Mouse (Mus musculus): ENCODE data around the gene Cldn10. TPM values are rescaled to one million over a fixed set of nuclear protein-coding genes. Genes with fewer than 3 reads are reported as not detected.
A peak's percentile ranks its signal among the peaks of the same experiment; 100 is the strongest.

Gene Cldn10
- polyA plus RNA-seq, 1 experiment, result 0.89 TPM

DNA sequence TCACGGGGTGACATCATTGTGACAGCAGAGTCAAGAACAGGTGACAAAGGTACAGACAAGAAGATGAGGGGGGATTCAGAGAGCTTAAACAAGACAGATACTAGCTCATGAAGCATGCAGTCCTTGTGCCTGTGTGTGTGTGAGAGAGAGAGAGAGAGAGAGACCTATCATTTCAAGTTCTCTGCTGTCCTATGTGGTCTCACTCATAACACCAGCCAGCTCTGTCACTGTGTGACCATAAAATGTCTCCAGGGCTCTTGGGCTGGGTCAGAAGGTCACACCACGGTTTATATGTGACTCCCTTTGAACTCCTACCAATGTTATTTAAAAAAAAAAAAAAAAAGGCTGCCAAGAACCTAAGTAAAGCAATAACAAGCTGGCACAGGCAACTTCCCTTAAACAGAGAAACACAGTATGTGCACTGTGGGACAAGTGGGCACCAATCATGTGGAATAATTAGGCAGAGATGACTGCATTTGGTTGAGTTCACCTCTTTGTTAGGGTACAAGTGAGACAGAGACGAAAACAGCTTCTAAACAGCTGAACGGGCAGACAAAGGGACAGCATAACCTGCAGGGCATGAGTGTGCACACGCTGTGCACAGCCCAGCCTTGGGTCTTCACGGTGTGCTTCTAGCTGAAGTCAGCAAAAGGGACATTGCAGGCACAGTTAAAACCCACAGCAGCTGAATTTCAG lies 116.3 kb downstream of the Cldn10 start:
- Histone ChIP-seq H3K4me1 (replicated peaks; ENCODE audit: control insufficient read depth, insufficient read depth, low read length) (no peaks in the 10 kb centered on the region), H3K36me3 (ENCODE audit: control insufficient read depth, insufficient read depth, low read length) (peaks cover 73% of the 10 kb centered on the region), H3K27me3 (ENCODE audit: control insufficient read depth, insufficient read depth, low read length) (no peaks in the 10 kb centered on the region), H3K27ac (ENCODE audit: control insufficient read depth, insufficient read depth, low read length) (no peak overlapping the region), H3K4me3 (ENCODE audit: control insufficient read depth, insufficient read depth, low read length) (no peak overlapping the region)
- 92% methylated on average over 6 of the region's 6 CpGs for WGBS
- TF ChIP-seq POLR2A (IDR thresholded peaks at IDR 0.05; ENCODE audit: control insufficient read depth, extremely low read depth, insufficient read depth, low read length, poor library complexity) (no peak), CTCF (IDR thresholded peaks at IDR 0.05; ENCODE audit: borderline replicate concordance, control insufficient read depth, extremely low read depth, insufficient read depth, low read length, poor library complexity) (no peak)
- no peak for DNase-seq

DNA sequence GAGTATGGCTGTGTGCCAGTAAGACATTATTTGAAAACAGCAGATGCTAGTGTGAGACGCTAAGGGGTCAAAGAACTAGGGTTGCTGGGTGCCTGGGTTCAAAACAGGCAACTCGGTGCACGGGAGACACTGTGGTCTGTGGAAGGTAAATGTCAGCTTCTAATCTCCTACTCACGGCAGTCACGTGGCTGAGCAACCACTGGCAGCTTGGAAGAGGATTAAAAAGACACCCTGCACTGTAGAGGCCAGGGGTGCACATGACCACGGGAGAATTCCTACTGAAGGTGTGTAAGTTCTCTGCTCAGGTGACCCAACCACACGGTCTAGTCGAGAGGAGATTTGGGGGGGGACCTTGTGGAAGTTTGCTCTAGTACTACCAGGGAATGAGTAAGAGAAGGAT lies 119.9 kb downstream of the Cldn10 start:
- WGBS, result 87% methylated on average over 8 of the region's 8 CpGs
- Histone ChIP-seq H3K36me3 (ENCODE audit: control insufficient read depth, insufficient read depth, low read length) (peaks cover 52% of the 10 kb centered on the region), H3K27me3 (ENCODE audit: control insufficient read depth, insufficient read depth, low read length) (no peaks in the 10 kb centered on the region), H3K4me3 (ENCODE audit: control insufficient read depth, insufficient read depth, low read length) (no peak overlapping the region), H3K4me1 (replicated peaks; ENCODE audit: control insufficient read depth, insufficient read depth, low read length) (peaks cover 10% of the 10 kb centered on the region), H3K27ac (ENCODE audit: control insufficient read depth, insufficient read depth, low read length) (no peak overlapping the region)
- no peak for DNase-seq
- TF ChIP-seq CTCF (IDR thresholded peaks at IDR 0.05; ENCODE audit: borderline replicate concordance, control insufficient read depth, extremely low read depth, insufficient read depth, low read length, poor library complexity) (no peak), POLR2A (IDR thresholded peaks at IDR 0.05; ENCODE audit: control insufficient read depth, extremely low read depth, insufficient read depth, low read length, poor library complexity) (no peak)

DNA sequence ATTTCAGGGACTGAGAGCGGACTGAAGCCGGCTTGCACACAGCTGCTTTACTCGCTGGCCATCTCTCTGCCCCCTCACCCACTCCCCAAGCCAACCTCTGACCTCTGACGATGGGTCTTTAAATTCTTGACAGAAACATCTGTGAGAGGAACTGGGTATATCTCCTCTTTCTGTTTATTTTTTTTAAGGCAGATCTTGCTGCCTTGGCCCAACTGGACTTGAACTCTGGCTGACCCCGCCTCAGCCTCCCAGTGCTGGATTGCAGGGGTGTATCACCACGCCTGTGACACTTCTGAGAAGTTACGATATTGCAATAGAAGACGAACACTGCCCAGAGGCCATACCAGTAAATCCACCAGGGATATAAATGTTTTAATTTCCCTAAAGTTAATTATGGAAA lies 122.2 kb downstream of the Cldn10 start:
- Histone ChIP-seq H3K4me3 (ENCODE audit: control insufficient read depth, insufficient read depth, low read length) (no peak overlapping the region), H3K27me3 (ENCODE audit: control insufficient read depth, insufficient read depth, low read length) (no peaks in the 10 kb centered on the region), H3K36me3 (ENCODE audit: control insufficient read depth, insufficient read depth, low read length) (peaks cover 34% of the 10 kb centered on the region), H3K27ac (ENCODE audit: control insufficient read depth, insufficient read depth, low read length) (no peak overlapping the region), H3K4me1 (replicated peaks; ENCODE audit: control insufficient read depth, insufficient read depth, low read length) (peaks cover 12% of the 10 kb centered on the region)
- WGBS, result 95% methylated on average over 8 of the region's 8 CpGs
- DNase-seq, result no peak
- TF ChIP-seq POLR2A (IDR thresholded peaks at IDR 0.05; ENCODE audit: control insufficient read depth, extremely low read depth, insufficient read depth, low read length, poor library complexity) (no peak), CTCF (IDR thresholded peaks at IDR 0.05; ENCODE audit: borderline replicate concordance, control insufficient read depth, extremely low read depth, insufficient read depth, low read length, poor library complexity) (no peak)

DNA sequence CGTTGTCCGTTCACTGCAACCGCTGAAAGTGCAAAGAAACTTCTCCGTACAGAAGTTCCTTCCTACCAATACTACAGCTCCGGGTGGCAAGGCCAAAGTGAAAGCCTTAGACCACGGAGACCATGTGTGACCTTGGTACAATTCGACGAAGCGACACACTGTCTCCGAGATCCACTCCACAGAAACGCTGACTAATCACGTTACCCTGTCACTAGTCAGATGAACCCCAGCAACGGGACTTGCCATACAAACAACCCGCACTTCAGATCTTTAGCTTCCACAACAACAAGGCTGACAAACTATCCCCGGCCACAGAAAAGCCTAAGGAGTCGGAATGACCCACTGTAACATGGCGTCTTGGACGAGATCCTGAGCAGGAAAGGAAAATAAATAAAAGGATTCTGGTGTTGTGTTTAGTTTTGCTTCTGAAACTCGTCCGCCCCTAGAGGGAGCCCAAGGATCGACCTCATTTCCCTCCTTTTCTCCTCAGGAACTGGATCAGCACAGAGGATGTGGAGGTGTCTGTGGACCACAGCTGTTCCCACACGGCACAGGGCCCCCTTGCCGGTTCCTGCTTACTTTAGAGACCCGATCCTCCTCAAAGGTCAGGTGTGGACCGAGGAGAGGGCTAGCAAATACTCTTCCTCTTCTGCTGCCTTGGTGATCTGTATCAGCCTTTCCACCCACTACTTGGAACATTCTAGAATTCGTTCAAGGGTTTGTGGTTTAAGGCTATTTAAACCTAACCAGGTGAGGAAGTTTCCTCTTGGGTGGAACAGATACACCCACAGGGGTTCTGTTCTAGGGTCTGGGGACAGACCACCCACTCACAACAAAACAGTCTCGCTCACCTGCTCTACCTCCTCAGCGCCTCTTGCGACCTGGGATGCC lies 122.9 kb downstream of the Cldn10 start:
- peaks cover 12% of the 10 kb centered on the region for H3K4me1 ChIP-seq (replicated peaks; ENCODE audit: control insufficient read depth, insufficient read depth, low read length)
- peaks cover 33% of the 10 kb centered on the region for H3K36me3 ChIP-seq (ENCODE audit: control insufficient read depth, insufficient read depth, low read length)
- 50% methylated on average over 29 of the region's 29 CpGs for WGBS
- DNase-seq, result peak; percentile 66
- H3K4me3 ChIP-seq (ENCODE audit: control insufficient read depth, insufficient read depth, low read length), result no peak overlapping the region
- no peaks in the 10 kb centered on the region for H3K27me3 ChIP-seq (ENCODE audit: control insufficient read depth, insufficient read depth, low read length)
- H3K27ac ChIP-seq (ENCODE audit: control insufficient read depth, insufficient read depth, low read length), result no peak overlapping the region
- TF ChIP-seq POLR2A (IDR thresholded peaks at IDR 0.05; ENCODE audit: control insufficient read depth, extremely low read depth, insufficient read depth, low read length, poor library complexity), result no peak
- no peak for TF ChIP-seq CTCF (IDR thresholded peaks at IDR 0.05; ENCODE audit: borderline replicate concordance, control insufficient read depth, extremely low read depth, insufficient read depth, low read length, poor library complexity)

DNA sequence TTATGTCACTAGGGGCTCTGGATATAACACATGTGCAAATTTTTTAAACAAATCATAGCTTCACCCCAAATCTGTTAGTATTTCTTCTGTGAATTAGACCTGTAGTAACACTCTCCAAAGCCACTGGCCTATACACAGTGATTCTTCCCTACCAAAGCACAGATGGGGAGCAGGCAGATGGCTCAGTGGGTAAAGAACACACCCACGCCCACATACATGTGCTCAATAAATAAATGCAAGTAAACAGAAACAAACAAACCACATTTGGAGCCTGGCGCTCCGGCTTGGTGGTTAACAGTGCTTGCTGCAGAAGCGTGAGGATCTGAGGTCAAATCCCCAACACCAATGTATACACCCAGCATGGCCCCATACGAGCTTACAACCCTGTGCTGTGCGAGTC lies 123.8 kb downstream of the Cldn10 start:
- Histone ChIP-seq H3K4me3 (ENCODE audit: control insufficient read depth, insufficient read depth, low read length) (no peak overlapping the region), H3K27me3 (ENCODE audit: control insufficient read depth, insufficient read depth, low read length) (no peaks in the 10 kb centered on the region), H3K27ac (ENCODE audit: control insufficient read depth, insufficient read depth, low read length) (no peak overlapping the region), H3K4me1 (replicated peaks; ENCODE audit: control insufficient read depth, insufficient read depth, low read length) (peaks cover 12% of the 10 kb centered on the region), H3K36me3 (ENCODE audit: control insufficient read depth, insufficient read depth, low read length) (peaks cover 29% of the 10 kb centered on the region)
- WGBS, result 97% methylated on average over 6 of the region's 6 CpGs
- DNase-seq, result no peak
- TF ChIP-seq CTCF (IDR thresholded peaks at IDR 0.05; ENCODE audit: borderline replicate concordance, control insufficient read depth, extremely low read depth, insufficient read depth, low read length, poor library complexity) (no peak), POLR2A (IDR thresholded peaks at IDR 0.05; ENCODE audit: control insufficient read depth, extremely low read depth, insufficient read depth, low read length, poor library complexity) (no peak)

DNA sequence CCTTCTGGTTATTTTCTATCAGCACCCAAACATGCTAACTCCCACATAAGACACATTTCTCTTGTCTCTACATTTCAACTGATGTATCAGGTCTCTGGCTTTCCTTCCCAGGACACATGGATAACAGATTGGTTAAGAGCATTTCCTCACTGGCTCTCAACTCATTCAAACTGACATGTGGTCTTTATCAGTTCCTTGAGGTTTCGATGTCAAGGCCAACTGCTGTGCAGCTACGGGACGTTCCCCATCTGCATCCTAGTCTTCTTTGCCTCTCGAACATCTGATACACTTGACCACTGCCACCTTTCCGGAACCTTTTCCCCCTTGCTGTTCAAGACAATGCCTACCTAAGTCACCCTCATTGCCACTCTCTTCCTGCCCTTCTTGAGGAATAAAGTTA lies 125.9 kb downstream of the Cldn10 start:
- peaks cover 25% of the 10 kb centered on the region for H3K36me3 ChIP-seq (ENCODE audit: control insufficient read depth, insufficient read depth, low read length)
- no peak for DNase-seq
- no peak overlapping the region for H3K4me3 ChIP-seq (ENCODE audit: control insufficient read depth, insufficient read depth, low read length)
- H3K27ac ChIP-seq (ENCODE audit: control insufficient read depth, insufficient read depth, low read length), result no peak overlapping the region
- peaks cover 12% of the 10 kb centered on the region for H3K4me1 ChIP-seq (replicated peaks; ENCODE audit: control insufficient read depth, insufficient read depth, low read length)
- H3K27me3 ChIP-seq (ENCODE audit: control insufficient read depth, insufficient read depth, low read length), result no peaks in the 10 kb centered on the region
- TF ChIP-seq CTCF (IDR thresholded peaks at IDR 0.05; ENCODE audit: borderline replicate concordance, control insufficient read depth, extremely low read depth, insufficient read depth, low read length, poor library complexity) (no peak), POLR2A (IDR thresholded peaks at IDR 0.05; ENCODE audit: control insufficient read depth, extremely low read depth, insufficient read depth, low read length, poor library complexity) (no peak)
- WGBS, result 54% methylated on average over 5 of the region's 5 CpGs
